Mouse (Mus musculus) neural tube, embryonic 13.5 days (tissue): ENCODE data around the gene Gm6890. TPM values are rescaled to one million over a fixed set of nuclear protein-coding genes. Genes with fewer than 3 reads are reported as not detected.
"Not testable (repeated sequence)": the region's sequence is repeated elsewhere in the genome, so short reads cannot be mapped to it uniquely, and the experiment has no call there.

Experiments used
- ATAC-seq: fragments of 200-750 bp; cut with Nextera tagmentation; 2 replicates; pipeline ENCODE4 v1.8.0; 2017; ENCODE audit warnings: low read depth, mild to moderate bottlenecking, moderate TSS enrichment, moderate library complexity
- H3K27ac ChIP-seq: fragments of 300-500 bp; sonication (generic); replicated peaks from 2 replicates; pipeline ENCODE4 v1.5.1; 2015; ENCODE audit warnings: moderate library complexity, mild to moderate bottlenecking, inconsistent platforms
- H3K27me3 ChIP-seq: fragments of 300-500 bp; sonication (generic); 2 replicates; pipeline ENCODE4 v1.6.1; 2015; ENCODE audit warnings: mild to moderate bottlenecking, inconsistent platforms
- H3K36me3 ChIP-seq: fragments of 300-500 bp; sonication (generic); 2 replicates; pipeline ENCODE4 v1.6.1; 2015; ENCODE audit warnings: mild to moderate bottlenecking, inconsistent platforms
- H3K4me1 ChIP-seq: fragments of 300-500 bp; sonication (generic); replicated peaks from 2 replicates; pipeline ENCODE4 v1.6.1; 2015; ENCODE audit warnings: inconsistent platforms
- H3K4me2 ChIP-seq: fragments of 300-500 bp; sonication (generic); 2 replicates; pipeline ENCODE4 v1.6.1; 2015; ENCODE audit warnings: inconsistent platforms, mild to moderate bottlenecking, moderate library complexity
- H3K4me3 ChIP-seq: fragments of 300-500 bp; sonication (generic); 2 replicates; pipeline ENCODE4 v1.5.1; 2015; ENCODE audit warnings: mild to moderate bottlenecking, inconsistent platforms
- H3K9ac ChIP-seq: fragments of 300-500 bp; sonication (generic); 2 replicates; pipeline ENCODE4 v1.6.1; 2015; ENCODE audit warnings: moderate library complexity, mild to moderate bottlenecking, inconsistent platforms
- H3K9me3 ChIP-seq: fragments of 300-500 bp; sonication (generic); 2 replicates; pipeline ENCODE4 v1.6.1; 2016; ENCODE audit warnings: inconsistent platforms
- WGBS: fragments of 180-500 bp; shearing (Covaris S2); methylation state at CpG from one replicate; pipeline ENCODE4 v1.1.7; 2015; 5-methylcytosine and 5-hydroxymethylcytosine counted together
- polyA plus RNA-seq: library from polyadenylated mRNA; unstranded; fragments of >200 nt; fragmentation: Nextera tagmentation; extraction: Ambion mirVana; gene quantifications from 2 replicates; pipeline ENCODE4 v1.2.1, GENCODE M21; 2015

The Gm6890 gene
- polyA plus RNA-seq: not detected in 2 replicates

DNA sequence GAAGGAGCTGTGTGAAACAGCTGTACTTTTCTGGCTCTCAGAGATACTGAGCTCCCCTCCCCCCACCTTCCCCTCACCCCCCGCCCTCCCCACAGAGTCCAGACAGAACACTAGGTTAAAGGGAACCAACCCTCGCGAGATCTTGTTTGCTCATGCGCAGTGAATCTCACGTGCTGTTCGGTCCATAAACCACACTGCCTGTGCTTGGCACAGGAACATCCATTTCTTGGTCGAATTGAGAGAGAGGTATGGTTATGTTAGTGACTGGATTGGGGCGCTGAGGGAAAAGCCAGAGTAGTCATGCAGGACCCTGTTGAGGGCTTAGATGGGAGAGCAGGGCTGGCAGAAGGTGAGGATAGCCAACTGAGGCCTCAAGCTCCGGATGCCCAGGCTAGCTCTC lies at the start of gene Gm6890:
Gm6890 (plus strand) TSS at position 301 of the 400 bp plus-strand sequence.
- not testable (repeated sequence) for H3K36me3 ChIP-seq, H3K4me3 ChIP-seq, H3K4me1 ChIP-seq, H3K4me2 ChIP-seq, H3K9ac ChIP-seq, ATAC-seq, H3K27me3 ChIP-seq, H3K27ac ChIP-seq, H3K9me3 ChIP-seq
- WGBS: 86% methylated on average over 9 of the region's 9 CpGs

- not testable (repeated sequence) for H3K9me3 ChIP-seq, H3K27ac ChIP-seq, H3K27me3 ChIP-seq, ATAC-seq, H3K9ac ChIP-seq, H3K4me1 ChIP-seq, H3K4me2 ChIP-seq, H3K36me3 ChIP-seq, H3K4me3 ChIP-seq
- 96% methylated on average over 10 of the region's 10 CpGs for WGBS
Observed at GRCm38 (mm10) chrX:74726195-74726594, 14.5 kb upstream of the Gm6890 start.

DNA sequence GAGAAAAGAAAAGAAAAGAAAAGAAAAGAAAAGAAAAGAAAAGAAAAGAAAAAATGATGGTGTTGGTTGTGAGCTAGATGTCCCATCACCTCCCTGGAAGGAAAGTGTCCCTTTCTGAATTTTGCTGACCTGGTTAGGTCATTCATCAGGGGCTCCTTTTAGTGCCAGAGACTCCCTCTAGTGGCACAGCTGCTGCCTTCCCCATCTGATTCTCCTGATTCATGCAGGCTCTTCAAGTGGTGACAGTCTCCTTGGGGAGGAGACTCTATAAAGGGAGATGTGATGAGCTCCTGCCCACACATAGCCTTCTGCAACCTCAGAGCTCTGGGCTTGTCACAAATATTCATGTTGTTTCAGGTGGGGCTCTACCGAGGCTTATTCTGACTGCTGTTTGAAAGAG lies 30.0 kb downstream of the Gm6890 start:
- not testable (repeated sequence) for H3K4me2 ChIP-seq, H3K4me3 ChIP-seq, H3K4me1 ChIP-seq, H3K9ac ChIP-seq, H3K27ac ChIP-seq, H3K9me3 ChIP-seq, ATAC-seq, H3K27me3 ChIP-seq, H3K36me3 ChIP-seq
- WGBS: no CpG with 5 or more reads among the region's 1 CpGs

Other genes starting within 250 kb of the Gm6890 start
- not detected in 2 replicates for gene Olfr1326-ps1, start 166.0 kb upstream of the Gm6890 start, polyA plus RNA-seq
- gene Olfr1325, start 148.2 kb upstream of the Gm6890 start, polyA plus RNA-seq: not detected in 2 replicates
- 0.11 TPM in 1 of 2 replicates, not detected in the other for gene Gm5640, start 95.3 kb upstream of the Gm6890 start, polyA plus RNA-seq
- 0.15 TPM in 1 of 2 replicates, not detected in the other for gene Gm5936, start 96.3 kb downstream of the Gm6890 start, polyA plus RNA-seq